Comparison of ENCODE assay signal across 10 mouse cellular contexts in genomic region chr3:88241045-88241786, GRCm38 (mm10). TPM values are rescaled to one million over a fixed set of nuclear protein-coding genes. Genes with fewer than 3 reads are reported as not detected.
DNase-seq lines count a peak whose midpoint lies in the region; ATAC-seq and TF ChIP-seq lines count a peak whose summit lies in the region.
"Had no signal": no experiment of that assay in that cellular context is flagged by ENCODE, and none has a peak within 500 bp of the region (broad histone marks: within the 10 kb centered on the region; RNA-seq: fewer than 3 reads in every experiment).

No protein-coding gene starts in this region.

- no peaks in the 10 kb centered on the region for H3K79me2 ChIP-seq in heart, adult 2 months (replicated peaks; ENCODE audit: control insufficient read depth, insufficient read depth, low read length)

- no peak overlapping the region for H3K27ac ChIP-seq in heart, embryonic 15.5 days
- no peak overlapping the region for H3K27ac ChIP-seq in heart, adult 2 months
- H3K27ac ChIP-seq in forebrain, embryonic 16.5 days (ENCODE audit: low read length), result peak overlapping the region; percentile 67
- peak overlapping the region; percentile 78 for H3K27ac ChIP-seq in midbrain, embryonic 14.5 days (replicated peaks; ENCODE audit: low read depth, low read length)

- peak overlapping the region; percentile 13 for H3K4me3 ChIP-seq in heart, embryonic 15.5 days
- no peak overlapping the region for H3K4me3 ChIP-seq in heart, adult 2 months
- H3K4me3 ChIP-seq in forebrain, embryonic 16.5 days (replicated peaks; ENCODE audit: low read length), result peak overlapping the region; percentile 18
- peak overlapping the region; percentile 24 for H3K4me3 ChIP-seq in midbrain, embryonic 14.5 days (replicated peaks; ENCODE audit: low read depth, low read length)

- TF ChIP-seq EP300 in heart, adult 2 months (IDR thresholded peaks at IDR 0.05; ENCODE audit: insufficient read depth, low read depth, low read length), result no peak

- H3K36me3 ChIP-seq in heart, embryonic 15.5 days, result no peaks in the 10 kb centered on the region
- H3K36me3 ChIP-seq in heart, adult 2 months (ENCODE audit: control insufficient read depth, insufficient read depth, low read length), result no peaks in the 10 kb centered on the region
- H3K36me3 ChIP-seq in forebrain, embryonic 16.5 days (ENCODE audit: control insufficient read depth, insufficient read depth), result no peaks in the 10 kb centered on the region
- H3K36me3 ChIP-seq in midbrain, embryonic 14.5 days (ENCODE audit: control insufficient read depth, insufficient read depth, low read length), result no peaks in the 10 kb centered on the region

- no peak for ATAC-seq in heart, embryonic 15.5 days (replicated peaks; ENCODE audit: insufficient number of reproducible peaks, insufficient read depth, low FRiP score, low read depth)
- ATAC-seq in forebrain, embryonic 16.5 days, result peak; percentile 5; the same call in 1 of the 2 replicates
- peak; percentile 55 for ATAC-seq in midbrain, embryonic 14.5 days (ENCODE audit: low FRiP score, low TSS enrichment)
- no peak for ATAC-seq in frontal cortex, adult (ENCODE audit: low TSS enrichment)

- H3K4me2 ChIP-seq in heart, embryonic 15.5 days, result peak overlapping the region; percentile 27
- peak overlapping the region; percentile 46 for H3K4me2 ChIP-seq in forebrain, embryonic 16.5 days (ENCODE audit: low read length)
- peak overlapping the region; percentile 46 for H3K4me2 ChIP-seq in midbrain, embryonic 14.5 days (ENCODE audit: low read length)

- no peak for DNase-seq in heart, adult 2 months
- peak; percentile 90 for DNase-seq in brain, embryonic 14.5 days (ENCODE audit: low read depth)
- DNase-seq in midbrain, embryonic 14.5 days, result peak; percentile 82
- no peak for DNase-seq in kidney, postnatal 36 days
- DNase-seq in urinary bladder, postnatal 25 days (ENCODE audit: low spot score), result no peak

- H3K4me1 ChIP-seq in heart, embryonic 15.5 days (replicated peaks), result peaks cover 5% of the 10 kb centered on the region
- no peaks in the 10 kb centered on the region for H3K4me1 ChIP-seq in heart, adult 2 months (ENCODE audit: control insufficient read depth, insufficient read depth, low read length)
- peaks cover 74% of the 10 kb centered on the region for H3K4me1 ChIP-seq in forebrain, embryonic 16.5 days (replicated peaks; ENCODE audit: control insufficient read depth, insufficient read depth, low read length)
- peaks cover 45% of the 10 kb centered on the region for H3K4me1 ChIP-seq in midbrain, embryonic 14.5 days (ENCODE audit: control insufficient read depth, insufficient read depth, low read length)

- intact Hi-C loops in heart, adult 2 months (cut with DNase I), result loop anchor here (5.0 kb wide), 1 partner anchor 229 kb away; no protein-coding TSS in a partner anchor

- no peak for TF ChIP-seq POLR2A in heart, adult 2 months (IDR thresholded peaks at IDR 0.05; ENCODE audit: insufficient read depth, low read depth, low read length)
- TF ChIP-seq POLR2A in brain, embryonic 14.5 days (IDR thresholded peaks at IDR 0.05; ENCODE audit: borderline replicate concordance, extremely low read depth, insufficient read depth, insufficient read length, poor library complexity, severe bottlenecking), result no peak

- TF ChIP-seq CTCF in heart, adult 2 months (IDR thresholded peaks at IDR 0.05), result no peak
- no peak for TF ChIP-seq CTCF in brain, embryonic 14.5 days (IDR thresholded peaks at IDR 0.05; ENCODE audit: borderline replicate concordance, extremely low read depth, insufficient read depth, insufficient read length)

- H3K27me3 ChIP-seq in heart, embryonic 15.5 days, result peaks cover 99% of the 10 kb centered on the region
- peaks cover 20% of the 10 kb centered on the region for H3K27me3 ChIP-seq in heart, adult 2 months (ENCODE audit: control insufficient read depth, insufficient read depth, low read length)
- no peaks in the 10 kb centered on the region for H3K27me3 ChIP-seq in forebrain, embryonic 16.5 days (replicated peaks; ENCODE audit: control insufficient read depth, insufficient read depth, low read length)
- H3K27me3 ChIP-seq in midbrain, embryonic 14.5 days (ENCODE audit: control insufficient read depth, insufficient read depth, low read length), result peaks cover 32% of the 10 kb centered on the region; the same call in 1 of the 2 replicates

- WGBS in heart, embryonic 15.5 days, result 4% methylated on average over 48 of the region's 48 CpGs
- WGBS in heart, adult 2 months, result 6% methylated on average over 47 of the region's 48 CpGs
- 1% methylated on average over 48 of the region's 48 CpGs for WGBS in forebrain, embryonic 16.5 days
- 1% methylated on average over 48 of the region's 48 CpGs for WGBS in midbrain, embryonic 14.5 days

- H3K9ac ChIP-seq in heart, embryonic 15.5 days, result no peak overlapping the region
- no peak overlapping the region for H3K9ac ChIP-seq in heart, adult 2 months (ENCODE audit: low read depth, low read length)
- H3K9ac ChIP-seq in forebrain, embryonic 16.5 days (replicated peaks; ENCODE audit: low read depth, low read length), result peak overlapping the region; percentile 62
- peak overlapping the region; percentile 48 for H3K9ac ChIP-seq in midbrain, embryonic 14.5 days (replicated peaks; ENCODE audit: low read length)

- H3K9me3 ChIP-seq in heart, embryonic 15.5 days (replicated peaks), result no peaks in the 10 kb centered on the region
- H3K9me3 ChIP-seq in forebrain, embryonic 16.5 days (ENCODE audit: control insufficient read depth, low read length), result no peaks in the 10 kb centered on the region
- H3K9me3 ChIP-seq in midbrain, embryonic 14.5 days (ENCODE audit: control insufficient read depth, low read length), result no peaks in the 10 kb centered on the region

RNA-seq across cellular contexts. Expression of gene Rhbg, which starts 13.3 kb away (rescaled TPM):
- polyA plus RNA-seq in heart, embryonic 15.5 days (2015; fragmentation: Nextera tagmentation; extraction: Ambion mirVana), result 0.13 and 0.14 TPM in 2 replicates
- total RNA-seq in heart, adult 2 months (2021), result not detected
- polyA plus RNA-seq in heart, adult 2 months (2012; rRNA removed), result 0.20 TPM in 1 of 2 replicates, not detected in the other
- 0.45 and 0.73 TPM in 2 replicates for polyA plus RNA-seq in brain, embryonic 14.5 days (2012; rRNA removed)
- polyA plus RNA-seq in forebrain, embryonic 16.5 days (2015; fragmentation: Nextera tagmentation; extraction: Ambion mirVana), result not detected in 2 replicates
- polyA plus RNA-seq in midbrain, embryonic 14.5 days (2014; fragmentation: Nextera tagmentation; extraction: Ambion mirVana), result 0.21 and 0.22 TPM in 2 replicates
- total RNA-seq: left cerebral cortex, postnatal 25 days had no signal
- polyA plus RNA-seq: cortical plate, adult 2 months had no signal

RNA-seq across cellular contexts. Expression of gene Gm38392, which starts 45.8 kb away (rescaled TPM):
- polyA plus RNA-seq in heart, embryonic 15.5 days (2015; fragmentation: Nextera tagmentation; extraction: Ambion mirVana), result 0.20 TPM in 1 of 2 replicates, not detected in the other
- total RNA-seq in heart, adult 2 months (2021), result under 1 TPM; 0.26 to 0.27 TPM
- polyA plus RNA-seq in heart, adult 2 months (2012; rRNA removed), result 0.23 TPM in 1 of 2 replicates, not detected in the other
- 0.11 TPM in 1 of 2 replicates, not detected in the other for polyA plus RNA-seq in brain, embryonic 14.5 days (2012; rRNA removed)
- polyA plus RNA-seq in forebrain, embryonic 16.5 days (2015; fragmentation: Nextera tagmentation; extraction: Ambion mirVana), result 0.18 and 0.27 TPM in 2 replicates
- polyA plus RNA-seq in midbrain, embryonic 14.5 days (2014; fragmentation: Nextera tagmentation; extraction: Ambion mirVana), result not detected in 2 replicates
- polyA plus RNA-seq: cortical plate, adult 2 months had no signal

RNA-seq across cellular contexts. Expression of gene Tsacc, which starts 55.6 kb away (rescaled TPM):
- 11.8 and 14.0 TPM in 2 replicates for polyA plus RNA-seq in heart, embryonic 15.5 days (2015; fragmentation: Nextera tagmentation; extraction: Ambion mirVana)
- 1 to 10 TPM; 5.1 to 8.6 TPM for total RNA-seq in heart, adult 2 months (2021)
- 4.8 and 8.7 TPM in 2 replicates for polyA plus RNA-seq in heart, adult 2 months (2012; rRNA removed)
- polyA plus RNA-seq in brain, embryonic 14.5 days (2012; rRNA removed), result 3.0 and 3.6 TPM in 2 replicates
- 8.5 and 10.4 TPM in 2 replicates for polyA plus RNA-seq in forebrain, embryonic 16.5 days (2015; fragmentation: Nextera tagmentation; extraction: Ambion mirVana)
- polyA plus RNA-seq in midbrain, embryonic 14.5 days (2014; fragmentation: Nextera tagmentation; extraction: Ambion mirVana), result 8.0 and 8.1 TPM in 2 replicates

RNA-seq across cellular contexts. Expression of gene Cct3, which starts 55.7 kb away (rescaled TPM):
- 322 and 382 TPM in 2 replicates for polyA plus RNA-seq in heart, embryonic 15.5 days (2015; fragmentation: Nextera tagmentation; extraction: Ambion mirVana)
- 100 to 1,000 TPM; 169 to 172 TPM for total RNA-seq in heart, adult 2 months (2021)
- 124 and 183 TPM in 2 replicates for polyA plus RNA-seq in heart, adult 2 months (2012; rRNA removed)
- polyA plus RNA-seq in brain, embryonic 14.5 days (2012; rRNA removed), result 337 and 373 TPM in 2 replicates
- 517 and 522 TPM in 2 replicates for polyA plus RNA-seq in forebrain, embryonic 16.5 days (2015; fragmentation: Nextera tagmentation; extraction: Ambion mirVana)
- polyA plus RNA-seq in midbrain, embryonic 14.5 days (2014; fragmentation: Nextera tagmentation; extraction: Ambion mirVana), result 444 and 493 TPM in 2 replicates

Comparison
In these comparisons a context has a peak if more than half of its experiments do, and no peak if none do; other contexts are left out.
1. ATAC-seq: peak in forebrain, embryonic 16.5 days (single experiment) and midbrain, embryonic 14.5 days (single experiment); none in heart, embryonic 15.5 days (single experiment) and frontal cortex, adult (single experiment).
2. H3K27ac ChIP-seq: peak in forebrain, embryonic 16.5 days (single experiment) and midbrain, embryonic 14.5 days (single experiment); none in heart, embryonic 15.5 days (single experiment) and heart, adult 2 months (single experiment).
3. H3K9ac ChIP-seq: peak in forebrain, embryonic 16.5 days (single experiment) and midbrain, embryonic 14.5 days (single experiment); none in heart, embryonic 15.5 days (single experiment) and heart, adult 2 months (single experiment).
4. DNase-seq: peak in brain, embryonic 14.5 days (single experiment) and midbrain, embryonic 14.5 days (single experiment); none in heart, adult 2 months (0 of 2), kidney, postnatal 36 days (0 of 2) and urinary bladder, postnatal 25 days (single experiment).
5. Peak in every context shown above with its lines, with median percentiles within 50 percentile points of each other: H3K4me2 ChIP-seq.